Comparison of ENCODE assay signal across 11 mouse cellular contexts in genomic region chr9:66158885-66159430, GRCm38 (mm10). TPM values are rescaled to one million over a fixed set of nuclear protein-coding genes. Genes with fewer than 3 reads are reported as not detected.
DNase-seq lines count a peak whose midpoint lies in the region; ATAC-seq and TF ChIP-seq lines count a peak whose summit lies in the region.
"Had no signal": no experiment of that assay in that cellular context is flagged by ENCODE, and none has a peak within 500 bp of the region (broad histone marks: within the 10 kb centered on the region; RNA-seq: fewer than 3 reads in every experiment).

No protein-coding gene starts in this region.

- no peak for ATAC-seq in forebrain, embryonic 11.5 days (replicated peaks; ENCODE audit: low FRiP score)
- ATAC-seq in forebrain, postnatal 0 days, result no peak
- ATAC-seq in lung, postnatal 0 days, result no peak
- ATAC-seq in intestine, postnatal 0 days, result no peak

- no peak for DNase-seq in forebrain, embryonic 11.5 days (ENCODE audit: low spot score)
- no peak for DNase-seq in forebrain, postnatal 0 days
- DNase-seq in lung, postnatal 0 days (ENCODE audit: low spot score), result no peak
- DNase-seq in lung, postnatal 36 days, result no peak
- no peak for DNase-seq in spleen, adult 2 months (ENCODE audit: low read depth in 1 of 2, low spot score in 2 of 2)
- no peak for DNase-seq in cerebellum, postnatal 14 days
- DNase-seq in urinary bladder, adult 2 months (ENCODE audit: low spot score), result no peak
- DNase-seq: right cerebral cortex, postnatal 14 days had no signal

- H3K36me3 ChIP-seq in forebrain, embryonic 11.5 days (ENCODE audit: control insufficient read depth, insufficient read depth, low read length), result no peaks in the 10 kb centered on the region
- H3K36me3 ChIP-seq in forebrain, postnatal 0 days (ENCODE audit: insufficient read depth), result no peaks in the 10 kb centered on the region
- no peaks in the 10 kb centered on the region for H3K36me3 ChIP-seq in lung, postnatal 0 days (ENCODE audit: insufficient read depth, low read length)
- no peaks in the 10 kb centered on the region for H3K36me3 ChIP-seq in intestine, postnatal 0 days (ENCODE audit: control insufficient read depth, insufficient read depth)
- H3K36me3 ChIP-seq in spleen, adult 2 months (ENCODE audit: control insufficient read depth, insufficient read depth, low read length), result no peaks in the 10 kb centered on the region
- H3K36me3 ChIP-seq: forebrain, embryonic 12.5 days had no signal

- no peak for TF ChIP-seq CTCF in forebrain, postnatal 0 days (IDR thresholded peaks at IDR 0.05; ENCODE audit: low read depth)
- TF ChIP-seq CTCF in lung, postnatal 0 days (IDR thresholded peaks at IDR 0.05), result no peak
- TF ChIP-seq CTCF in intestine, postnatal 0 days (IDR thresholded peaks at IDR 0.05; ENCODE audit: low read depth), result no peak
- TF ChIP-seq CTCF in spleen, adult 2 months (IDR thresholded peaks at IDR 0.05; ENCODE audit: extremely low read depth, insufficient read depth, insufficient read length, insufficient replicate concordance), result no peak

- H3K9ac ChIP-seq in forebrain, embryonic 11.5 days (ENCODE audit: low read length), result no peak overlapping the region
- no peak overlapping the region for H3K9ac ChIP-seq in forebrain, postnatal 0 days
- 0 out of 2 replicates have a peak overlapping the region, but pooled peaks have one; percentile 32 for H3K9ac ChIP-seq in lung, postnatal 0 days (replicated peaks; ENCODE audit: low read depth)
- H3K9ac ChIP-seq in intestine, postnatal 0 days (ENCODE audit: low read depth, low read length), result no peak overlapping the region

- no peak overlapping the region for H3K27ac ChIP-seq in forebrain, embryonic 11.5 days (ENCODE audit: low read depth, low read length)
- H3K27ac ChIP-seq in forebrain, postnatal 0 days (ENCODE audit: low read depth, low read length), result no peak overlapping the region
- H3K27ac ChIP-seq in lung, postnatal 0 days (ENCODE audit: low read length), result no peak overlapping the region
- H3K27ac ChIP-seq in intestine, postnatal 0 days (ENCODE audit: low read depth, low read length), result no peak overlapping the region
- H3K27ac ChIP-seq in spleen, adult 2 months (ENCODE audit: insufficient read depth, low read length), result no peak overlapping the region
- H3K27ac ChIP-seq: forebrain, embryonic 12.5 days; hindbrain, embryonic 14.5 days had no signal

- WGBS in forebrain, embryonic 11.5 days, result 95% methylated on average over 6 of the region's 6 CpGs
- 89% methylated on average over 6 of the region's 6 CpGs for WGBS in forebrain, postnatal 0 days
- 75% methylated on average over 6 of the region's 6 CpGs for WGBS in lung, postnatal 0 days
- 85% methylated on average over 6 of the region's 6 CpGs for WGBS in intestine, postnatal 0 days
- WGBS in spleen, adult 2 months, result 82% methylated on average over 6 of the region's 6 CpGs

- H3K9me3 ChIP-seq in forebrain, embryonic 11.5 days (ENCODE audit: control insufficient read depth, low read length), result no peaks in the 10 kb centered on the region
- no peaks in the 10 kb centered on the region for H3K9me3 ChIP-seq in forebrain, postnatal 0 days (ENCODE audit: low read length)
- no peaks in the 10 kb centered on the region for H3K9me3 ChIP-seq in lung, postnatal 0 days (ENCODE audit: low read length)
- H3K9me3 ChIP-seq in intestine, postnatal 0 days (ENCODE audit: control insufficient read depth), result no peaks in the 10 kb centered on the region
- H3K9me3 ChIP-seq: forebrain, embryonic 12.5 days had no signal

- peaks cover 9% of the 10 kb centered on the region; the same call in 1 of the 2 replicates for H3K27me3 ChIP-seq in forebrain, embryonic 11.5 days (ENCODE audit: control insufficient read depth, insufficient read depth, low read length)
- peaks cover 10% of the 10 kb centered on the region; the same call in 1 of the 2 replicates for H3K27me3 ChIP-seq in forebrain, postnatal 0 days (ENCODE audit: insufficient read depth, low read length)
- peaks cover 10% of the 10 kb centered on the region; the same call in 1 of the 2 replicates for H3K27me3 ChIP-seq in lung, postnatal 0 days (replicated peaks; ENCODE audit: insufficient read depth, low read length)
- no peaks in the 10 kb centered on the region for H3K27me3 ChIP-seq in intestine, postnatal 0 days (replicated peaks; ENCODE audit: control insufficient read depth, insufficient read depth, low read length)
- peaks cover 6% of the 10 kb centered on the region for H3K27me3 ChIP-seq in spleen, adult 2 months (ENCODE audit: control insufficient read depth, insufficient read depth, low read length)

- H3K4me3 ChIP-seq in forebrain, embryonic 11.5 days (ENCODE audit: low read depth, low read length), result peak overlapping the region; percentile 42; the same call in 1 of the 2 replicates
- H3K4me3 ChIP-seq in forebrain, postnatal 0 days (ENCODE audit: low read depth, low read length), result no peak overlapping the region
- H3K4me3 ChIP-seq in lung, postnatal 0 days (ENCODE audit: low read depth, low read length), result peak overlapping the region; percentile 45
- H3K4me3 ChIP-seq in intestine, postnatal 0 days (ENCODE audit: low read depth, low read length), result peak overlapping the region; percentile 47; the same call in 1 of the 2 replicates
- 0 out of 2 replicates have a peak overlapping the region, but pooled peaks have one; percentile 52 for H3K4me3 ChIP-seq in spleen, adult 2 months (ENCODE audit: extremely low read depth, insufficient read depth, insufficient read length)

- no peak for TF ChIP-seq POLR2A in spleen, adult 2 months (IDR thresholded peaks at IDR 0.05; ENCODE audit: low read depth, low read length)

- H3K4me1 ChIP-seq in forebrain, embryonic 11.5 days (replicated peaks; ENCODE audit: control insufficient read depth, insufficient read depth, low read length), result 0 out of 2 replicates have a peak, but pooled peaks cover 2% of the 10 kb centered on the region
- no peaks in the 10 kb centered on the region for H3K4me1 ChIP-seq in forebrain, postnatal 0 days (ENCODE audit: insufficient read depth)
- H3K4me1 ChIP-seq in lung, postnatal 0 days (ENCODE audit: insufficient read depth, low read depth, low read length), result peaks cover 7% of the 10 kb centered on the region
- H3K4me1 ChIP-seq in intestine, postnatal 0 days (replicated peaks; ENCODE audit: control insufficient read depth, insufficient read depth, low read length), result no peaks in the 10 kb centered on the region
- peaks cover 4% of the 10 kb centered on the region; the same call in 1 of the 2 replicates for H3K4me1 ChIP-seq in spleen, adult 2 months (ENCODE audit: control insufficient read depth, insufficient read depth, insufficient read length)

- no peak for TF ChIP-seq EP300 in lung, postnatal 0 days (IDR thresholded peaks at IDR 0.05)

- H3K4me2 ChIP-seq in forebrain, embryonic 11.5 days (ENCODE audit: low read depth, low read length, severe bottlenecking), result peak overlapping the region; percentile 62; the same call in 1 of the 2 replicates
- H3K4me2 ChIP-seq in forebrain, postnatal 0 days (ENCODE audit: low read depth), result no peak overlapping the region
- H3K4me2 ChIP-seq in lung, postnatal 0 days (replicated peaks; ENCODE audit: low read depth, low read length), result peak overlapping the region; percentile 63
- peak overlapping the region; percentile 81 for H3K4me2 ChIP-seq in intestine, postnatal 0 days (replicated peaks; ENCODE audit: low read depth)

RNA-seq across cellular contexts. Expression of gene Dapk2, which starts 0.9 kb away (rescaled TPM):
- polyA plus RNA-seq in forebrain, embryonic 11.5 days (2014; fragmentation: Nextera tagmentation; extraction: Ambion mirVana), result 8.7 and 9.0 TPM in 2 replicates
- 1.9 and 3.4 TPM in 2 replicates for total RNA-seq in forebrain, postnatal 0 days (2014; rRNA removed)
- polyA plus RNA-seq in forebrain, postnatal 0 days (2015; fragmentation: Nextera tagmentation; extraction: Ambion mirVana), result 1.5 and 1.8 TPM in 2 replicates
- polyA plus RNA-seq in lung, postnatal 0 days (2015; fragmentation: Nextera tagmentation; extraction: Ambion mirVana), result 60.9 and 66.6 TPM in 2 replicates
- 14.7 and 16.9 TPM in 2 replicates for polyA plus RNA-seq in intestine, postnatal 0 days (2015; fragmentation: Nextera tagmentation; extraction: Ambion mirVana)
- polyA plus RNA-seq in spleen, adult 2 months (2012; rRNA removed), result 7.3 and 11.9 TPM in 2 replicates
- polyA plus RNA-seq in urinary bladder, adult 2 months (2012; rRNA removed), result 6.5 and 7.0 TPM in 2 replicates

RNA-seq across cellular contexts. Expression of gene Ciao2a, which starts 32.5 kb away (rescaled TPM):
- 149 and 161 TPM in 2 replicates for polyA plus RNA-seq in forebrain, embryonic 11.5 days (2014; fragmentation: Nextera tagmentation; extraction: Ambion mirVana)
- 33.0 and 46.2 TPM in 2 replicates for total RNA-seq in forebrain, postnatal 0 days (2014; rRNA removed)
- polyA plus RNA-seq in forebrain, postnatal 0 days (2015; fragmentation: Nextera tagmentation; extraction: Ambion mirVana), result 60.7 and 67.7 TPM in 2 replicates
- 110 and 111 TPM in 2 replicates for polyA plus RNA-seq in lung, postnatal 0 days (2015; fragmentation: Nextera tagmentation; extraction: Ambion mirVana)
- 201 and 207 TPM in 2 replicates for polyA plus RNA-seq in intestine, postnatal 0 days (2015; fragmentation: Nextera tagmentation; extraction: Ambion mirVana)
- polyA plus RNA-seq in spleen, adult 2 months (2012; rRNA removed), result 6.9 and 7.4 TPM in 2 replicates
- polyA plus RNA-seq in urinary bladder, adult 2 months (2012; rRNA removed), result 35.9 and 39.6 TPM in 2 replicates

RNA-seq across cellular contexts. Expression of gene Snx1, which starts 32.6 kb away (rescaled TPM):
- 140 TPM in 2 replicates for polyA plus RNA-seq in forebrain, embryonic 11.5 days (2014; fragmentation: Nextera tagmentation; extraction: Ambion mirVana)
- total RNA-seq in forebrain, postnatal 0 days (2014; rRNA removed), result 59.8 and 66.9 TPM in 2 replicates
- 42.8 and 51.5 TPM in 2 replicates for polyA plus RNA-seq in forebrain, postnatal 0 days (2015; fragmentation: Nextera tagmentation; extraction: Ambion mirVana)
- 108 and 112 TPM in 2 replicates for polyA plus RNA-seq in lung, postnatal 0 days (2015; fragmentation: Nextera tagmentation; extraction: Ambion mirVana)
- 122 and 133 TPM in 2 replicates for polyA plus RNA-seq in intestine, postnatal 0 days (2015; fragmentation: Nextera tagmentation; extraction: Ambion mirVana)
- 33.2 and 33.6 TPM in 2 replicates for polyA plus RNA-seq in spleen, adult 2 months (2012; rRNA removed)
- 109 and 119 TPM in 2 replicates for polyA plus RNA-seq in urinary bladder, adult 2 months (2012; rRNA removed)
